Mouse (Mus musculus) intestine, embryonic 16.5 days (tissue): ENCODE measurements around the gene Fzd1. TPM values are rescaled to one million over a fixed set of nuclear protein-coding genes. Genes with fewer than 3 reads are reported as not detected.

Experiments used
- ATAC-seq: fragments of 200-750 bp; cut with Nextera tagmentation; 2 replicates; pipeline ENCODE4 v1.8.0; 2017; ENCODE audit warnings: moderate TSS enrichment, moderate library complexity
- H3K27ac ChIP-seq: fragments of 300-500 bp; sonication (generic); 2 replicates; pipeline ENCODE4 v1.5.1; 2014; ENCODE audit warnings: mild to moderate bottlenecking, low read length
- H3K27me3 ChIP-seq: fragments of 300-500 bp; sonication (generic); replicated peaks from 2 replicates; pipeline ENCODE4 v1.6.1; 2014; ENCODE audit warnings: low read length, control low read depth, mixed read lengths; ENCODE audit not compliant: control insufficient read depth, insufficient read depth
- H3K36me3 ChIP-seq: fragments of 300-500 bp; sonication (generic); 2 replicates; pipeline ENCODE4 v1.6.1; 2014; ENCODE audit warnings: low read length, control low read depth; ENCODE audit not compliant: control insufficient read depth, insufficient read depth
- H3K4me1 ChIP-seq: fragments of 300-500 bp; sonication (generic); 2 replicates; pipeline ENCODE4 v1.6.1; 2014; ENCODE audit warnings: low read length, control low read depth, mixed read lengths; ENCODE audit not compliant: control insufficient read depth, insufficient read depth
- H3K4me2 ChIP-seq: fragments of 300-500 bp; sonication (generic); 2 replicates; pipeline ENCODE4 v1.6.1; 2014; ENCODE audit warnings: low read depth, low read length, control low read depth
- H3K4me3 ChIP-seq: fragments of 300-500 bp; sonication (generic); 2 replicates; pipeline ENCODE4 v1.5.1; 2014; ENCODE audit warnings: mild to moderate bottlenecking, low read length
- H3K9ac ChIP-seq: fragments of 300-500 bp; sonication (generic); 2 replicates; pipeline ENCODE4 v1.6.1; 2014; ENCODE audit warnings: low read depth, low read length
- H3K9me3 ChIP-seq: fragments of 300-500 bp; sonication (generic); 2 replicates; pipeline ENCODE4 v1.6.1; 2016; ENCODE audit warnings: low read length, control low read depth; ENCODE audit not compliant: control insufficient read depth
- WGBS: fragments of 180-500 bp; shearing (Covaris S2); extraction: QIAGEN DNeasy Blood & Tissue Kit; methylation state at CpG from one replicate; pipeline ENCODE4 v1.1.7; 2014; 5-methylcytosine and 5-hydroxymethylcytosine counted together
- microRNA-seq: library from miRNA; unstranded; fragments of <30 nt; microRNA quantifications from one replicate; pipeline ENCODE4, GENCODE M21; 2016
- polyA plus RNA-seq: library from polyadenylated mRNA; unstranded; fragments of >200 nt; fragmentation: Nextera tagmentation; extraction: Ambion mirVana; gene quantifications from 2 replicates; pipeline ENCODE4 v1.2.1, GENCODE M21; 2015

Fzd1 gene
- polyA plus RNA-seq, 1 experiment from 2014 or later, result 10.1 TPM

DNA sequence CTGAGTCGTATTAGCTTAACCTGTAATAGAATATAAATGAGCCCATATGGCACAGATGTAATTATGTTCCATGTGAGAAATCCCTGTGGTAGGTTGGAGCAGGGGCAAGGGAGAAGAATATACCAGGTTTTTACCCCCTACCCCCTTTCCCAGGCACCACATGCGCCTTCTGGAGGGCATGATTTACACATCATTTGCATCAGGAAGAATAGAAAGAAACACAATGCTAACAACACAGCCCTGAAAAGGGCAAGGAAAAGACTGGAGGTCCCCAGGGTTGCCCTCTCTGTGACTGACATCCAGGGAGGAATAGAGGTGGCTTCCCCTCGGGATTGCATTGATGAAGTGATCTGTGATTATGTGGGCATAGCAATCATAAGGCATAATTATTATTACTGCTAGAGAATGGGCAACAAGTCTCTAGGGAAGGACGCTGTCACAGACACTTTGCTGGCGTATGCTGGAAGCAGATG is 26.1 kb downstream of the Fzd1 start:
- Histone ChIP-seq H3K27me3 (no peaks in the 10 kb centered on the region), H3K36me3 (no peaks in the 10 kb centered on the region), H3K4me2 (no peak overlapping the region), H3K9ac (no peak overlapping the region), H3K27ac (no peak overlapping the region), H3K4me1 (no peaks in the 10 kb centered on the region), H3K4me3 (no peak overlapping the region), H3K9me3 (no peaks in the 10 kb centered on the region)
- ATAC-seq, result no peak
- 71% methylated on average over 5 of the region's 5 CpGs for WGBS

DNA sequence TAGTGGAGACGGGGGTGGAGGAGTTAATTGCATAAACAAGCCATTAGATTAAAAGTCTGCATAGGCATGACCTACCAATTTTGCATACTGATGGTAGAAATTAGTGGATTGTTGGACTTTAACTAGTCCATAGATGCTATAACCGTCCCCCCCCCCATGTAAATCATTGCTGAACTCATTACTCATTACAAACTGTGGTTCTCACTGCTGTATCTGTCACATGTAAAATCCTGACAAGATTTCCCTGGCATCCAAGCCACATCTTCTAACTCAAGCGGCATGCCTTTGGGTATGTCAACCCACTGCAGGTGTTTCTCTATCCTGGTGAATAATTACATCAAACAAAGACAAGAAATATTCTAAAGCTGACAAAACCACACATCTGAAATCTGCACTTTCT is 26.8 kb downstream of the Fzd1 start:
- WGBS, result 81% methylated on average over 3 of the region's 3 CpGs
- no peak overlapping the region for H3K9ac ChIP-seq
- no peaks in the 10 kb centered on the region for H3K27me3 ChIP-seq
- no peaks in the 10 kb centered on the region for H3K9me3 ChIP-seq
- no peak overlapping the region for H3K4me2 ChIP-seq
- no peak overlapping the region for H3K4me3 ChIP-seq
- no peaks in the 10 kb centered on the region for H3K36me3 ChIP-seq
- ATAC-seq, result no peak
- H3K27ac ChIP-seq, result no peak overlapping the region
- no peaks in the 10 kb centered on the region for H3K4me1 ChIP-seq

Small RNAs within 50 kb of the gene (microRNA-seq; reads per million reads assigned to microRNA genes)
- gene Gm44483, result not detected
